Mouse (Mus musculus) bone marrow, adult 2 months (tissue): ENCODE results near the gene Creld1. TPM values are rescaled to one million over a fixed set of nuclear protein-coding genes. Genes with fewer than 3 reads are reported as not detected.

ENCODE experiments used
- H3K27ac ChIP-seq: fragments of 200-500 bp; 2 replicates; pipeline ENCODE4 v1.5.1; 2012; ENCODE audit warnings: low read depth, mild to moderate bottlenecking, control low read depth, inconsistent platforms, low read length; ENCODE audit not compliant: control insufficient read depth, poor library complexity, insufficient read depth
- H3K4me1 ChIP-seq: fragments of 200-500 bp; 2 replicates; pipeline ENCODE4 v1.6.1; 2011; ENCODE audit warnings: low read length; ENCODE audit not compliant: control insufficient read depth, insufficient read depth
- H3K4me3 ChIP-seq: fragments of 200-500 bp; replicated peaks from 2 replicates; pipeline ENCODE3; 2011; ENCODE audit warnings: mild to moderate bottlenecking, low read depth, low read length, control low read depth; ENCODE audit not compliant: control insufficient read depth
- CTCF ChIP-seq: fragments of 200-500 bp; IDR thresholded peaks from 2 replicates; pipeline ENCODE4 v1.5.1; 2011; ENCODE audit warnings: low read length, control low read depth; ENCODE audit not compliant: control insufficient read depth, insufficient read depth
- POLR2A ChIP-seq: fragments of 200-500 bp; IDR thresholded peaks from 2 replicates; pipeline ENCODE4 v1.6.1; 2011; ENCODE audit warnings: low read depth, mild to moderate bottlenecking, control low read depth, low read length, borderline replicate concordance; ENCODE audit not compliant: control insufficient read depth
- WGBS: fragments of 180-500 bp; shearing (Covaris S2); methylation state at CpG from one replicate; pipeline ENCODE4 v1.1.7; 2018; 5-methylcytosine and 5-hydroxymethylcytosine counted together
- polyA plus RNA-seq: library from polyadenylated mRNA; stranded (reverse); fragments of >200 nt; gene quantifications from 2 replicates; pipeline ENCODE4 v1.2.4, GENCODE M21; 2011; ENCODE audit warnings: low replicate concordance; ENCODE audit not compliant: missing spikeins, insufficient read depth, insufficient read length

Creld1 gene
- polyA plus RNA-seq, 1 experiment = 13.4 TPM

- TF ChIP-seq POLR2A (no peak), CTCF (no peak)
- Histone ChIP-seq H3K27ac (no peak overlapping the region), H3K4me3 (no peak overlapping the region), H3K4me1 (no peaks in the 10 kb centered on the region; the same call in none of the 2 replicates)
- 35% methylated on average over 10 of the region's 10 CpGs for WGBS
Measured at GRCm38 (mm10) chr6:113458635-113459034, 24.5 kb upstream of the Creld1 start.

- no peak overlapping the region for H3K27ac ChIP-seq
- 73% methylated on average over 7 of the region's 7 CpGs for WGBS
- H3K4me3 ChIP-seq = no peak overlapping the region
- peaks cover 2% of the 10 kb centered on the region for H3K4me1 ChIP-seq
- TF ChIP-seq CTCF = no peak
- TF ChIP-seq POLR2A = no peak
Measured at GRCm38 (mm10) chr6:113464040-113464439, 19.1 kb upstream of the Creld1 start.

GRCm38 (mm10) chr6:113465602-113466001 lies 17.5 kb upstream of the Creld1 start:
- TF ChIP-seq CTCF = no peak
- TF ChIP-seq POLR2A = no peak
- Histone ChIP-seq H3K27ac (no peak overlapping the region), H3K4me3 (no peak overlapping the region), H3K4me1 (peaks cover 4% of the 10 kb centered on the region)
- WGBS = 76% methylated on average over 5 of the region's 5 CpGs

- H3K4me3 ChIP-seq = no peak overlapping the region
- H3K4me1 ChIP-seq = peaks cover 4% of the 10 kb centered on the region
- H3K27ac ChIP-seq = no peak overlapping the region
- WGBS = 64% methylated on average over 3 of the region's 3 CpGs
- TF ChIP-seq CTCF (no peak), POLR2A (no peak)
Measured at GRCm38 (mm10) chr6:113468512-113468911, 14.6 kb upstream of the Creld1 start.

GRCm38 (mm10) chr6:113469021-113469420 lies 14.1 kb upstream of the Creld1 start:
- Histone ChIP-seq H3K4me1 (peaks cover 4% of the 10 kb centered on the region), H3K4me3 (no peak overlapping the region), H3K27ac (no peak overlapping the region)
- TF ChIP-seq CTCF = peak; percentile 82
- no peak for TF ChIP-seq POLR2A
- WGBS = 11% methylated on average over 9 of the region's 9 CpGs

GRCm38 (mm10) chr6:113469432-113469831 lies 13.7 kb upstream of the Creld1 start:
- WGBS = 8% methylated on average over 31 of the region's 31 CpGs

GRCm38 (mm10) chr6:113471297-113471936 lies 11.7 kb upstream of the Creld1 start, which contains the start of gene Il17rc:
Gene Il17rc (plus strand): TSS chr6:113471427.
- H3K27ac ChIP-seq = no peak within 1 kb of the TSS; the same call in 1 of the 2 replicates
- peaks cover 4% of the 10 kb centered on the region for H3K4me1 ChIP-seq
- H3K4me3 ChIP-seq = no peak within 1 kb of the TSS
- WGBS = 81% methylated on average over 12 of the region's 12 CpGs
- TF ChIP-seq POLR2A = no peak
- TF ChIP-seq CTCF = no peak

More at GRCm38 (mm10) chr6:113469432-113469831, 13.7 kb upstream of the Creld1 start:
- H3K4me1 ChIP-seq = peaks cover 4% of the 10 kb centered on the region
- peak overlapping the region; percentile 29 for H3K4me3 ChIP-seq
- peak; percentile 88 for TF ChIP-seq CTCF
- no peak for TF ChIP-seq POLR2A
- no peak overlapping the region for H3K27ac ChIP-seq

- no peak for TF ChIP-seq POLR2A
- TF ChIP-seq CTCF = no peak
- H3K27ac ChIP-seq = no peak overlapping the region; the same call in 1 of the 2 replicates
- no peak overlapping the region for H3K4me3 ChIP-seq
- 75% methylated on average over 10 of the region's 10 CpGs for WGBS
- H3K4me1 ChIP-seq = peaks cover 4% of the 10 kb centered on the region
Measured at GRCm38 (mm10) chr6:113472061-113472460, 11.0 kb upstream of the Creld1 start.

- Histone ChIP-seq H3K27ac (no peak overlapping the region), H3K4me3 (no peak overlapping the region), H3K4me1 (peaks cover 4% of the 10 kb centered on the region)
- 26% methylated on average over 2 of the region's 2 CpGs for WGBS
- TF ChIP-seq CTCF (no peak), POLR2A (no peak)
Measured at GRCm38 (mm10) chr6:113473246-113473645, 9.9 kb upstream of the Creld1 start.
